Mouse (Mus musculus): ENCODE measurements around the gene Slc1a4. TPM values are rescaled to one million over a fixed set of nuclear protein-coding genes. Genes with fewer than 3 reads are reported as not detected.

Gene Slc1a4
- total and polyA plus RNA-seq, 3 experiments = 5.5 to 9.5 (median 8.9) TPM

- no peak for DNase-seq
These were observed 7.3 kb downstream of the Slc1a4 start for GRCm38 (mm10) chr11:20325073-20325694.

- DNase-seq = no peak
These were observed 8.5 kb downstream of the Slc1a4 start for GRCm38 (mm10) chr11:20324006-20324405.

DNA sequence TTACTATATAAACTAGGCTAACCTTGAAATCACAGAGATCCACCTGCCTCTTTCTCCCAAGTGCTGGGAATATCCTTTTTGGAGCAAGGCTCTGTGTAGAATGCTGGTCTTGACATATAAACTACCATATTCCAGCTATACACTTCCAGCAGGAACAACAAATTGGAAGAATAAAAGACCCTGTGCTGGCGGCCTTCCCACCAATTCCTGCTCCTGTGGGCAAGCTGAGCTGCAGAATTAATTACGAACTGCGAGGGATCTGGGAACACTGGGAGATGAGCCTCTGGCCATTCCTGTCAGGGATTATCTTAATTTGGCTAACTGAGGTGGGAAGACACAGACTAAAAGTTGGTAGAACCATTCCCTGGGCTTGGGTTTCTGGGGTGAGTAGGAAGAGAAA, 10.1 kb downstream of the Slc1a4 start:
- no peak for DNase-seq

- DNase-seq = no peak
These were observed 11.9 kb downstream of the Slc1a4 start for GRCm38 (mm10) chr11:20320661-20321060.

- DNase-seq = no peak
These were observed 13.7 kb downstream of the Slc1a4 start for GRCm38 (mm10) chr11:20318659-20319454.

DNA sequence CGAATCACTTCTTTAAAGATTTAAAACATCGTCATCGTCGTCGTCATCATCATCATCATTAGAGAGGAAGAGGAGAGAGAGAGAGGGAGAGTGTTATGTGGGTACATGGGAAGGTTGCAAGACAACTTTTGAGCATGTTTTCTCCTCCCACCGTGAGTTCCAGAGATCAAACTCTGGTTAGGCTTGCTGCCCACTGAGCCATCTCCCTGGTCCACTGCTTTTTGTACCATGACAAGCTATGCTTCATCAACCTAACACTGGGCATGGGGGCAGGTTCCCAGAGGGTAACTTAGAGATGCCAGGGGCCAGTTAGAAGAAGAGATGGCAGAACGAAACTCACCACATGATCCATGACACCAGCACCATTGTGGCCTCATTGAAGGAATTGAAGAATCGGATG, 18.9 kb downstream of the Slc1a4 start:
- no peak for DNase-seq

DNA sequence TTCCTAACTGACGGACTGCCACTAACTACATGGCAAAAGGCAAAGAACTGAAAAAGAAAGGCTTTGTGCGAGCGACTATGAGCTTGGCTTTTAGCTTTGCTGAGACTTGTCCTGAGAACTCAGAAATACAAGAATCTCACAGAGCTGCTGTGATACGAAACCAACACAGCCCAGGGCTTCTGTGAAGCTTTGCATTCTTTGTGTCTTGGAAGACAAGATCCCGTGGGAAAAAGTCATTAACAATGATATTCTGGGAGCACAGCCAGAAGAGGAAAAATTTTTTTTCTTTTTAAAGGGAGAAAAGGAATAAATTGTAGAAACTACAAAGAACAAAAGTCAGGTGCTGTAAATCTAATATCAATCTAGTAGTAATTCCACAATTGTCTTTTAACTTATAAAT, 23.5 kb downstream of the Slc1a4 start:
- no peak for DNase-seq

DNA sequence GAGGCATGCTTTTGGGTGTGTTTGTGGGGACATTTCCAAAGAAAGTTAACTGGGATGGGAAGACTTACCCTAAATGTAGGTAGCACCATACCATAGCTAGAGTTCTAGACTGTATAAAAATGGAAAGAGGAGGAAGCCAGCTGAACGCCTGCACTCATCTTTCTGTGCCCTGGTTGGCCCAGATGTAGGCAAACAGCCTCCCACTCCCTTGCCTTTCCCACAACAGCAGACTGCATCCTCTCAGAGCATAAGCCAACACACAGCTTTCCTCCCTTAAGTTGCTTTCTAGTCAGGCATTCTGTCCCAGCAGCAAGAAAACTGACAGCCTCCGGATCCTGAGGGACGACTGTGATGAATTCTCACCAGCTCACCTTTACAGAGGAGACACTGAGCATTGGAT, 25.1 kb downstream of the Slc1a4 start:
- no peak for DNase-seq

DNA sequence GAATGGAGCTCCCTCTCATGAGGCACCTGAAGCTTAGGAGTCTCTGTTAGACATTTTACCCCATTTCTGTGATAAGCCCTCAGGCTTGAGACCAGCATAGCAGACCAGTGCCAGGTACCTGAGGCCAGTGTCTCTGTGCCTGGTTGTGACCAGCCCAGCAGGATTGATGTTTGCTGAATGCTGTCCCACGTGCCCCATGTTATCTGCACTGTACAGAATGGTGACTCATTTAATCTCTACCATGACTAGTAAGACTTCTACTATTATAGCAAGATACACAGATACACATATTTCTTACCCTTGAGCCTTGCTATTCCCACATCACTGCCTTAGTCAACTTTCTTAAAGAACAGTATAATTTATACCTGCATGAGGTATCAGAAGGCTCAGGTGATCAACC, 26.9 kb downstream of the Slc1a4 start:
- DNase-seq = no peak

DNA sequence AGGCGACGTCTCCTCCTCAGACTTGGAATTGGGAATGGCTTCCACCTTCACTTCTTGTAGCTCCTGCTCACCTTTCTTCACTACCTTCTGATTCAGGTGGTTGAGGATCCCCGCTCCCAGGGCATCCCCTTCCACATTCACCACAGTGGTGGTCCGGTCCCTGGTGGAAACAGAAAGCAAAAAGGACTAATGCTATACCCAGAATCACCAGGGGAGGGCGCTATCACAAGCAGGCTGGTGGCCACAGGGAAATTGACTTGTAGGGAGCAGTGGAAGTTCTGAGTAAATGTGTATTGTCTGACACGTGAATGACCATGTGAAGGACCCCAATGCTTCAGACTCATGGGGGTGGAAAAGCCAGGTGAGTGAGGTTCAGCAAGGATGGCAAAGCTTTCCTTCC, 28.2 kb downstream of the Slc1a4 start:
- DNase-seq = peak; percentile 25

- no peak for DNase-seq
These were observed 31.2 kb downstream of the Slc1a4 start for GRCm38 (mm10) chr11:20301332-20301731.

GRCm38 (mm10) chr11:20300850-20301249, 31.7 kb downstream of the Slc1a4 start:
- no peak for DNase-seq

DNA sequence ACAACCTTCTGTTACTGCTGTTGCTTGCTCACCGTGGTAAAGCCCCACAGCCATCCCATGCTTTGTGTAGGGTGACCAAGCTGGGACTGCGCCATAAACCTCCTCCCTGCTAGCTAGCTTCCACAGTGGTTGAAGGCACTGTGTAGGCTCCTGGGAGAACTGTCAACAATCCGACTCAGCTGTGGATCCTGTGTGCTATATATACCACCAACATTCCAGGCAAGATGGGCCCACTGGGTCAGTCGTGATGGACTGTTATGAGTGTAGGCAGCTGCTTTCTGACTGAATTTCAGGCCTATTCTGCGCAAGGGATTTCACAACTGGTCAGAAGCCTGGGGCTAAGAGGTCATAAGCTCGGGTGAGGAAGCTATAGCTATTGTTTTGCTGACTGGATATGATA, 32.6 kb downstream of the Slc1a4 start:
- no peak for DNase-seq

- DNase-seq = no peak
These were observed 48.0 kb downstream of the Slc1a4 start for GRCm38 (mm10) chr11:20284463-20284862.

GRCm38 (mm10) chr11:20282601-20283219, 49.8 kb downstream of the Slc1a4 start:
- no peak for DNase-seq

DNA sequence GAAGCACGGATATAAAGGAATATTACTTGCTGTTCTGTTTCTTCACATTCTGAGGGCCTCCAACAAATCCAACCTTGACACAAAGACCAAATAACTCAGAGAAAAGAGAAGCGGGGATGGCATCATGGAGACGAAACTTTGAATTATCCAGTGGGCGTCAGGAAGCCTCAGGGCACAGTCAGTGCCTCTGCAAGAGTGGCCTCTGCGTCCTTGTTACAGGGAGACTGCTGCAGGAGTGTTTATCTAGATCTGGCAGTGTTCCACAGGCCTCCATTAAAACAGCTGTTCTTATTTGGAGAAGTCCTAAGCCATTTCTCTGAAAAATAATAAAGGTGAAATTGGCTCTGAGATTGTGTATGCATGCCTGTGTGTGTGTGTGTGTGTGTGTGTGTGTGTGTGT, 51.5 kb downstream of the Slc1a4 start:
- DNase-seq = peak; percentile 50

DNA sequence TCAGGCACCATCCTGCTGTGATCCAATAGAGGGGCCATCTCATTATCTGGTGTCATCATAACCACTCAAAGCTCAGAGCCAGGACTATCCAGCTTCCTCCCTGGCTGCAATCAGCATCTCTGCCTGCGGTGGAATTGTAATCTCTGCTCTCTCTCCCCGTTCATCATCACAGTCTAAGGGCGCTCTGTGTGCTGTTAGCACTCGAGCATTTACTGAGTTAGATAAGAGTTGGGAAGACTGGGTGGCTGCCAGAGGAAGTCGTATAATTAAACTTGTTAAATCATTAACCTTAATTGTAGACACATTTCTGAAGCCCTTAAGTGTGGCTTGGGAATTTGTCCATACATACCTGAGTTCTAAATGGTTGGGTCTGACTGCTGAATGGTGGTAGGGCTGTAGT, 53.8 kb downstream of the Slc1a4 start:
- DNase-seq = no peak

GRCm38 (mm10) chr11:20277106-20277505, 55.4 kb downstream of the Slc1a4 start:
- DNase-seq = no peak

GRCm38 (mm10) chr11:20275974-20276373, 56.5 kb downstream of the Slc1a4 start:
- no peak for DNase-seq

DNA sequence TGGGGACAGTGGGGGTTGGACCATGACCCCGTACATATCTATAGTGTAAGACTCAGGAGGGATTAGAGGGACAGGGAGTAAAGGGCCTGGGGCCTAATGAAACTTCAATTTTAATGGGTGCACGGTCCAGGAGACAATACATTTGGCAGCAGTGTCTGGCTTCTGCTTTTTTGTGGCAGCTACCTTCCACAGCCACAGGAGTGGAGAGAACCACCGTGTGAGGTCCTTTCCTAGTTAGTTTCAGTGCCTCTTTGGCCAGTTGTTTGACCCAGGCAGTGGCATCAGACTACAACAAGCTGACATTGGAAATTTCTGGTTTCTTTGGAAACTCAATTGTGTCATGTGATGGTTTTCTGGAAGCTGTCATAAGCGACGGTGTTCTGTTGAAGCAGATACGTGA, 62.6 kb downstream of the Slc1a4 start:
- DNase-seq = no peak

DNA sequence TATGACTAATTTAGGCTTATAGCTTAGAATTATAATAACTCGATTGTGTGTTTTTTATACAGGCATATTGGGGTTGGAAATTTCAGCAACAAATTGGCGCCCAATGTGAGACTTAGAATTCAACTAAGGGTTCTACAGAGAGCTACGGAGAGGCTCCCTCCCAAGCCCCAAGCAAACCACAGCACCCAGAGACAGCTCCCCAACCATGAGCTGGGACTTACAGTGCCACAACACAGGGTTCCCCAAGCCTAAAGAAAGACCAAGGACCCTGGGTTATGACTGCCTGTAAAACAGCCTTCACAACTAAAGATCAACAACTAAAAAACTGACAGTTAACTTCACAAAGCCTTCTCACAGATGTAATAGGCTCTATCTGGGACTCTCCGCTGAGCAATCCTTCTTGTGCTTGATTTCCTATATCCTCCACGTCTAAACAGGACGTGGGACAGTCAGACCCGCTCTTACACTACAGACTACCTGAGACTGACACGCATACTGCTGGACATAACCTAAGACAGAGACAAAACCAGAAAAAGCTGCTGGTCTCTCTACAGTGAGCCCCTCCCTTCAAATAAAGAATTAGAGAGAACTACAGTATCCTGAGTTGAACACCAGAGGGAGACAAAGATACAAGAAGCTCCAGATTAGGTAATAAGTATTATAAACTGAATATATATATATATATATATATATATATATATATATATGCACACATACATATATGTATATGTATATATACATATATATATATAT, 69.7 kb downstream of the Slc1a4 start:
- no peak for DNase-seq

GRCm38 (mm10) chr11:20254791-20255190, 77.7 kb downstream of the Slc1a4 start:
- no peak for DNase-seq

- no peak for DNase-seq
These were observed 79.4 kb downstream of the Slc1a4 start for GRCm38 (mm10) chr11:20253088-20253487.
